Comparison of ENCODE assay signal across 11 mouse cellular contexts in the genomic region with DNA sequence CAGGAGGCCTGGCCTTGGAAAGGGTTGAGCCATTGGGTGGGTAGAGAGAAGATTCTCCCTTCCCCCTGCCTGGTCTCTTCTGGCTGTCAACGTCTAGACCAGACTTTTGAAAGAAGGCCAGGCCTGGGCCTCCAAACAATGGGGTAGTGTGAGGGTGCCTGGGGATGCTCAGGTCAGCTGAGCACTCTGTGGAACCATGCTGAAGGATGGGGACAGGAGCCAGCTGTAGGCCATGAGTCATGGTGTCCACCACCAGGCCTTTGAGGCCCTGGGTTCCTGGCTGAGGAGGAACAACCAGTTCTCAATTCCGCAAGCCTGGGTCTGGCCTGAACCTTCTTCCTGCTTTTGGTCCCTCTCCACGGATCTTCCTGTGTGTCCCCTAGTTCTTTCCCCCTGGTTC. TPM values are rescaled to one million over a fixed set of nuclear protein-coding genes. Genes with fewer than 3 reads are reported as not detected.
DNase-seq lines count a peak whose midpoint lies in the region; ATAC-seq and TF ChIP-seq lines count a peak whose summit lies in the region.
"Had no signal": no experiment of that assay in that cellular context is flagged by ENCODE, and none has a peak within 500 bp of the region (broad histone marks: within the 10 kb centered on the region; RNA-seq: fewer than 3 reads in every experiment).

No protein-coding gene starts in this region.

- no peaks in the 10 kb centered on the region for H3K27me3 ChIP-seq in liver, adult 2 months (ENCODE audit: control insufficient read depth, insufficient read depth, low read length)
- no peaks in the 10 kb centered on the region for H3K27me3 ChIP-seq in liver, embryonic 11.5 days (replicated peaks; ENCODE audit: control insufficient read depth, insufficient read depth, low read length)
- H3K27me3 ChIP-seq in heart, embryonic 13.5 days (replicated peaks), result no peaks in the 10 kb centered on the region
- H3K27me3 ChIP-seq in midbrain, embryonic 15.5 days (replicated peaks), result no peaks in the 10 kb centered on the region
- H3K27me3 ChIP-seq in hindbrain, embryonic 13.5 days, result no peaks in the 10 kb centered on the region
- H3K27me3 ChIP-seq: limb, embryonic 12.5 days had no signal

- H3K27ac ChIP-seq in liver, adult 2 months (replicated peaks; ENCODE audit: insufficient read depth, low read depth, low read length), result 0 out of 2 replicates have a peak overlapping the region, but pooled peaks have one; percentile 10
- no peak overlapping the region for H3K27ac ChIP-seq in liver, embryonic 11.5 days (ENCODE audit: low read depth, low read length)
- H3K27ac ChIP-seq in heart, embryonic 13.5 days (replicated peaks), result 0 out of 2 replicates have a peak overlapping the region, but pooled peaks have one; percentile 29
- H3K27ac ChIP-seq in midbrain, embryonic 15.5 days, result no peak overlapping the region
- no peak overlapping the region for H3K27ac ChIP-seq in hindbrain, embryonic 13.5 days
- H3K27ac ChIP-seq: limb, embryonic 12.5 days had no signal

- H3K4me1 ChIP-seq in liver, adult 2 months (ENCODE audit: control insufficient read depth, insufficient read depth, low read length), result peaks cover 34% of the 10 kb centered on the region
- H3K4me1 ChIP-seq in liver, embryonic 11.5 days (replicated peaks; ENCODE audit: control insufficient read depth, insufficient read depth, low read length), result peaks cover 7% of the 10 kb centered on the region; the same call in 1 of the 2 replicates
- H3K4me1 ChIP-seq in heart, embryonic 13.5 days, result peaks cover 24% of the 10 kb centered on the region
- no peaks in the 10 kb centered on the region for H3K4me1 ChIP-seq in midbrain, embryonic 15.5 days
- H3K4me1 ChIP-seq in hindbrain, embryonic 13.5 days (replicated peaks), result no peaks in the 10 kb centered on the region
- H3K4me1 ChIP-seq: limb, embryonic 12.5 days had no signal

- DNase-seq in adrenal gland, adult (ENCODE audit: inconsistent age in 2 of 2, low spot score in 1 of 2), result peak; percentile 70 to 76
- DNase-seq in adrenal gland, adult 8-10 months, result no peak
- peak; percentile 42 for DNase-seq in liver, adult 2 months (ENCODE audit: extremely low read depth, low read depth, low spot score)
- DNase-seq in liver, embryonic 11.5 days (ENCODE audit: low spot score), result no peak
- DNase-seq: thymus, adult 18-20 months had no signal

- H3K4me3 ChIP-seq in liver, adult 2 months (ENCODE audit: insufficient read depth, low read depth, low read length), result no peak overlapping the region
- H3K4me3 ChIP-seq in liver, embryonic 11.5 days (ENCODE audit: low read depth, low read length), result no peak overlapping the region
- H3K4me3 ChIP-seq in heart, embryonic 13.5 days, result no peak overlapping the region
- H3K4me3 ChIP-seq in midbrain, embryonic 15.5 days, result no peak overlapping the region
- no peak overlapping the region for H3K4me3 ChIP-seq in hindbrain, embryonic 13.5 days
- H3K4me3 ChIP-seq: limb, embryonic 12.5 days had no signal

- peaks cover 24% of the 10 kb centered on the region; the same call in 1 of the 2 replicates for H3K79me2 ChIP-seq in liver, adult 2 months (ENCODE audit: control insufficient read depth, insufficient read depth, low read length)

- no peak overlapping the region for H3K4me2 ChIP-seq in liver, embryonic 11.5 days
- no peak overlapping the region for H3K4me2 ChIP-seq in heart, embryonic 13.5 days
- H3K4me2 ChIP-seq in midbrain, embryonic 15.5 days, result no peak overlapping the region
- H3K4me2 ChIP-seq in hindbrain, embryonic 13.5 days, result no peak overlapping the region
- H3K4me2 ChIP-seq: limb, embryonic 12.5 days had no signal

- TF ChIP-seq POLR2A in liver, adult 2 months (IDR thresholded peaks at IDR 0.05; ENCODE audit: extremely low read depth, insufficient read depth, low read length), result no peak

- WGBS in liver, adult 2 months, result 54% methylated on average over 3 of the region's 3 CpGs
- 57% methylated on average over 3 of the region's 3 CpGs for WGBS in liver, embryonic 11.5 days
- WGBS in heart, embryonic 13.5 days, result 50% methylated on average over 3 of the region's 3 CpGs
- 76% methylated on average over 3 of the region's 3 CpGs for WGBS in midbrain, embryonic 15.5 days
- WGBS in hindbrain, embryonic 13.5 days, result 71% methylated on average over 3 of the region's 3 CpGs

- no peaks in the 10 kb centered on the region for H3K36me3 ChIP-seq in liver, adult 2 months (ENCODE audit: control insufficient read depth, insufficient read depth, low read length)
- no peaks in the 10 kb centered on the region for H3K36me3 ChIP-seq in liver, embryonic 11.5 days (ENCODE audit: control insufficient read depth, insufficient read depth, low read length)
- no peaks in the 10 kb centered on the region for H3K36me3 ChIP-seq in heart, embryonic 13.5 days
- no peaks in the 10 kb centered on the region for H3K36me3 ChIP-seq in midbrain, embryonic 15.5 days (replicated peaks)
- no peaks in the 10 kb centered on the region for H3K36me3 ChIP-seq in hindbrain, embryonic 13.5 days
- H3K36me3 ChIP-seq: limb, embryonic 12.5 days had no signal

- no peak for ATAC-seq in liver, embryonic 11.5 days (replicated peaks; ENCODE audit: low FRiP score)
- ATAC-seq in heart, embryonic 13.5 days (ENCODE audit: extremely low read depth, insufficient number of reproducible peaks, low FRiP score, low TSS enrichment), result 0 out of 2 replicates have a peak, but pooled peaks have one; percentile 47
- peak; percentile 59 for ATAC-seq in megakaryocyte progenitor cell, adult 5-6 weeks (replicated peaks; ENCODE audit: poor library complexity)
- ATAC-seq in midbrain, embryonic 15.5 days (replicated peaks), result no peak
- no peak for ATAC-seq in hindbrain, embryonic 13.5 days (ENCODE audit: low FRiP score)
- ATAC-seq: activated CD4-positive, CD25-positive, alpha-beta regulatory T cell, adult 4 months had no signal

- no peaks in the 10 kb centered on the region for H3K9me3 ChIP-seq in liver, embryonic 11.5 days (ENCODE audit: control insufficient read depth, low read length)
- no peaks in the 10 kb centered on the region for H3K9me3 ChIP-seq in heart, embryonic 13.5 days
- no peaks in the 10 kb centered on the region for H3K9me3 ChIP-seq in midbrain, embryonic 15.5 days
- no peaks in the 10 kb centered on the region for H3K9me3 ChIP-seq in hindbrain, embryonic 13.5 days
- H3K9me3 ChIP-seq: limb, embryonic 12.5 days had no signal

- no peak for TF ChIP-seq CTCF in liver, adult 2 months (IDR thresholded peaks at IDR 0.05; ENCODE audit: low read depth, low read length)

- no peak overlapping the region for H3K9ac ChIP-seq in liver, adult 2 months (ENCODE audit: low read depth, low read length)
- no peak overlapping the region for H3K9ac ChIP-seq in liver, embryonic 11.5 days (ENCODE audit: low read depth, low read length)
- H3K9ac ChIP-seq in heart, embryonic 13.5 days, result no peak overlapping the region
- H3K9ac ChIP-seq in midbrain, embryonic 15.5 days, result no peak overlapping the region
- no peak overlapping the region for H3K9ac ChIP-seq in hindbrain, embryonic 13.5 days
- H3K9ac ChIP-seq: limb, embryonic 12.5 days had no signal

RNA-seq across cellular contexts. Expression of a gene that starts 8.2 kb away (rescaled TPM):
- 10 to 100 TPM; 11.5 to 23.9 (median 17.8) TPM for total RNA-seq in adrenal gland, adult 8-10 months (2022)
- total RNA-seq in liver, adult 2 months (2014; rRNA removed), result 9.1 and 11.9 TPM in 2 replicates
- 16.9 and 20.5 TPM in 2 replicates for polyA plus RNA-seq in liver, adult 2 months (2012; rRNA removed)
- polyA plus RNA-seq in liver, embryonic 11.5 days (2014; fragmentation: Nextera tagmentation; extraction: Ambion mirVana), result 5.2 and 8.4 TPM in 2 replicates
- polyA plus RNA-seq in heart, embryonic 13.5 days (2015; fragmentation: Nextera tagmentation; extraction: Ambion mirVana), result 3.9 and 4.9 TPM in 2 replicates
- total RNA-seq in megakaryocyte progenitor cell, adult 5-6 weeks (2015), result 8.6 and 10.0 TPM in 2 replicates
- 21.0 and 23.0 TPM in 2 replicates for total RNA-seq in megakaryocyte progenitor cell, adult 5-6 weeks (2017)
- polyA plus RNA-seq in midbrain, embryonic 15.5 days (2015; fragmentation: Nextera tagmentation; extraction: Ambion mirVana), result 25.4 and 25.9 TPM in 2 replicates
- 17.1 and 20.9 TPM in 2 replicates for polyA plus RNA-seq in hindbrain, embryonic 13.5 days (2015; fragmentation: Nextera tagmentation; extraction: Ambion mirVana)

RNA-seq across cellular contexts. Expression of a gene that starts 20.0 kb away (rescaled TPM):
- total RNA-seq in adrenal gland, adult 8-10 months (2022), result 10 to 100 TPM; 16.3 to 32.3 (median 24.3) TPM
- 6.2 and 7.7 TPM in 2 replicates for total RNA-seq in liver, adult 2 months (2014; rRNA removed)
- polyA plus RNA-seq in liver, adult 2 months (2012; rRNA removed), result 6.2 and 13.4 TPM in 2 replicates
- 12.3 and 12.8 TPM in 2 replicates for polyA plus RNA-seq in liver, embryonic 11.5 days (2014; fragmentation: Nextera tagmentation; extraction: Ambion mirVana)
- 14.6 and 18.8 TPM in 2 replicates for polyA plus RNA-seq in heart, embryonic 13.5 days (2015; fragmentation: Nextera tagmentation; extraction: Ambion mirVana)
- total RNA-seq in megakaryocyte progenitor cell, adult 5-6 weeks (2015), result 7.8 and 9.5 TPM in 2 replicates
- 17.6 and 22.2 TPM in 2 replicates for total RNA-seq in megakaryocyte progenitor cell, adult 5-6 weeks (2017)
- 10.9 and 13.0 TPM in 2 replicates for polyA plus RNA-seq in midbrain, embryonic 15.5 days (2015; fragmentation: Nextera tagmentation; extraction: Ambion mirVana)
- polyA plus RNA-seq in hindbrain, embryonic 13.5 days (2015; fragmentation: Nextera tagmentation; extraction: Ambion mirVana), result 10.3 and 10.7 TPM in 2 replicates

RNA-seq across cellular contexts. Expression of a gene that starts 39.6 kb away (rescaled TPM):
- 100 to 1,000 TPM; 144 to 201 (median 179) TPM for total RNA-seq in adrenal gland, adult 8-10 months (2022)
- total RNA-seq in liver, adult 2 months (2014; rRNA removed), result 30.6 and 30.9 TPM in 2 replicates
- 29.9 and 39.3 TPM in 2 replicates for polyA plus RNA-seq in liver, adult 2 months (2012; rRNA removed)
- 170 and 186 TPM in 2 replicates for polyA plus RNA-seq in liver, embryonic 11.5 days (2014; fragmentation: Nextera tagmentation; extraction: Ambion mirVana)
- 143 and 144 TPM in 2 replicates for polyA plus RNA-seq in heart, embryonic 13.5 days (2015; fragmentation: Nextera tagmentation; extraction: Ambion mirVana)
- 65.1 and 71.0 TPM in 2 replicates for total RNA-seq in megakaryocyte progenitor cell, adult 5-6 weeks (2015)
- total RNA-seq in megakaryocyte progenitor cell, adult 5-6 weeks (2017), result 83.9 and 97.8 TPM in 2 replicates
- 218 and 221 TPM in 2 replicates for polyA plus RNA-seq in midbrain, embryonic 15.5 days (2015; fragmentation: Nextera tagmentation; extraction: Ambion mirVana)
- polyA plus RNA-seq in hindbrain, embryonic 13.5 days (2015; fragmentation: Nextera tagmentation; extraction: Ambion mirVana), result 206 and 216 TPM in 2 replicates

Comparison
In these comparisons a context has a peak if more than half of its experiments do, and no peak if none do; other contexts are left out.
1. DNase-seq: peak in adrenal gland, adult (2 of 2) and liver, adult 2 months (single experiment); none in adrenal gland, adult 8-10 months (single experiment) and liver, embryonic 11.5 days (single experiment).
2. H3K27ac ChIP-seq: peak in liver, adult 2 months (single experiment) and heart, embryonic 13.5 days (single experiment); none in liver, embryonic 11.5 days (single experiment), midbrain, embryonic 15.5 days (single experiment) and hindbrain, embryonic 13.5 days (single experiment).
3. ATAC-seq: peak in heart, embryonic 13.5 days (single experiment) and megakaryocyte progenitor cell, adult 5-6 weeks (single experiment); none in liver, embryonic 11.5 days (single experiment), midbrain, embryonic 15.5 days (single experiment) and hindbrain, embryonic 13.5 days (single experiment).